9 mouse cellular contexts compared by ENCODE assay signal in genomic region chr2:129715671-129716070, GRCm38 (mm10). TPM values are rescaled to one million over a fixed set of nuclear protein-coding genes. Genes with fewer than 3 reads are reported as not detected.
DNase-seq lines count a peak whose midpoint lies in the region; ATAC-seq and TF ChIP-seq lines count a peak whose summit lies in the region.
"Had no signal": no experiment of that assay in that cellular context is flagged by ENCODE, and none has a peak within 500 bp of the region (broad histone marks: within the 10 kb centered on the region; RNA-seq: fewer than 3 reads in every experiment).

No protein-coding gene starts in this region.

- no peak overlapping the region for H3K4me2 ChIP-seq in heart, embryonic 12.5 days
- H3K4me2 ChIP-seq in liver, postnatal 0 days (ENCODE audit: low read depth, low read length): no peak overlapping the region
- H3K4me2 ChIP-seq: liver, embryonic 15.5 days had no signal

- ATAC-seq in heart, embryonic 12.5 days (ENCODE audit: insufficient number of reproducible peaks, low FRiP score): no peak
- ATAC-seq in granulocyte monocyte progenitor cell, adult 5-6 weeks (replicated peaks; ENCODE audit: poor library complexity, severe bottlenecking): peak; percentile 63
- ATAC-seq in liver, postnatal 0 days: no peak

- H3K9ac ChIP-seq in heart, embryonic 12.5 days: no peak overlapping the region
- no peak overlapping the region for H3K9ac ChIP-seq in liver, postnatal 0 days (replicated peaks)
- H3K9ac ChIP-seq: liver, embryonic 15.5 days had no signal

- no peaks in the 10 kb centered on the region for H3K79me3 ChIP-seq in C2C12 (ENCODE audit: low read depth)

- peak; percentile 14 for DNase-seq in heart, adult 8-10 months (ENCODE audit: low spot score)
- peak; percentile 85 for DNase-seq in adrenal gland, postnatal 10 days
- DNase-seq in liver, postnatal 0 days: peak; percentile 71
- no peak for DNase-seq in right cerebral cortex, postnatal 25 days

- H3K9me3 ChIP-seq in heart, embryonic 12.5 days (replicated peaks): no peaks in the 10 kb centered on the region; the same call in 1 of the 2 replicates
- H3K9me3 ChIP-seq in liver, postnatal 0 days (ENCODE audit: low read length): no peaks in the 10 kb centered on the region
- H3K9me3 ChIP-seq: liver, embryonic 15.5 days had no signal

- no peaks in the 10 kb centered on the region for H3K4me1 ChIP-seq in heart, embryonic 12.5 days (replicated peaks)
- no peaks in the 10 kb centered on the region for H3K4me1 ChIP-seq in liver, postnatal 0 days (ENCODE audit: insufficient read depth)
- no peaks in the 10 kb centered on the region for H3K4me1 ChIP-seq in small intestine, adult 2 months (ENCODE audit: control insufficient read depth, insufficient read depth, insufficient read length, low read length)
- H3K4me1 ChIP-seq: liver, embryonic 15.5 days had no signal

- no peaks in the 10 kb centered on the region for H3K36me3 ChIP-seq in heart, embryonic 12.5 days
- no peaks in the 10 kb centered on the region for H3K36me3 ChIP-seq in C2C12 (ENCODE audit: control insufficient read depth, insufficient read depth)
- H3K36me3 ChIP-seq in liver, postnatal 0 days (replicated peaks; ENCODE audit: insufficient read depth, low read length): no peaks in the 10 kb centered on the region
- no peaks in the 10 kb centered on the region for H3K36me3 ChIP-seq in small intestine, adult 2 months (ENCODE audit: control insufficient read depth, insufficient read depth, low read length)
- H3K36me3 ChIP-seq: liver, embryonic 15.5 days had no signal

- no peak for TF ChIP-seq EP300 in liver, postnatal 0 days (IDR thresholded peaks at IDR 0.05; ENCODE audit: low read depth)

- no peak overlapping the region for H3K27ac ChIP-seq in heart, embryonic 12.5 days (ENCODE audit: poor library complexity, severe bottlenecking)
- H3K27ac ChIP-seq in liver, postnatal 0 days (ENCODE audit: low read depth): no peak overlapping the region
- H3K27ac ChIP-seq in small intestine, adult 2 months (ENCODE audit: insufficient read depth, low read depth, low read length): no peak overlapping the region
- H3K27ac ChIP-seq: liver, embryonic 15.5 days had no signal

- no peak overlapping the region for H3K4me3 ChIP-seq in heart, embryonic 12.5 days
- H3K4me3 ChIP-seq in C2C12 (ENCODE audit: insufficient read depth, poor library complexity, severe bottlenecking): no peak overlapping the region
- H3K4me3 ChIP-seq in liver, postnatal 0 days (ENCODE audit: low read depth, low read length): no peak overlapping the region
- H3K4me3 ChIP-seq in small intestine, adult 2 months (ENCODE audit: low read depth, low read length): no peak overlapping the region
- H3K4me3 ChIP-seq: liver, embryonic 15.5 days had no signal

- TF ChIP-seq CTCF in C2C12 (IDR thresholded peaks at IDR 0.05; ENCODE audit: control insufficient read depth, insufficient read depth, insufficient read length): peak; percentile 58
- peak; percentile 74 for TF ChIP-seq CTCF in liver, postnatal 0 days (IDR thresholded peaks at IDR 0.05; ENCODE audit: low read depth)
- TF ChIP-seq CTCF in small intestine, adult 2 months (IDR thresholded peaks at IDR 0.05; ENCODE audit: extremely low read depth, insufficient read length, insufficient replicate concordance, low read depth, low read length): peak; percentile 44; the same call in 1 of the 2 replicates

- H3ac ChIP-seq in C2C12 (ENCODE audit: control insufficient read depth, insufficient read length, low read depth): no peak overlapping the region

- peaks cover 4% of the 10 kb centered on the region for H3K27me3 ChIP-seq in heart, embryonic 12.5 days (replicated peaks)
- no peaks in the 10 kb centered on the region for H3K27me3 ChIP-seq in C2C12 (ENCODE audit: control insufficient read depth, insufficient read depth, insufficient read length)
- no peaks in the 10 kb centered on the region for H3K27me3 ChIP-seq in liver, postnatal 0 days (ENCODE audit: insufficient read depth, low read length)
- no peaks in the 10 kb centered on the region for H3K27me3 ChIP-seq in small intestine, adult 2 months (ENCODE audit: control insufficient read depth, insufficient read depth, low read length)
- H3K27me3 ChIP-seq: liver, embryonic 15.5 days had no signal

- TF ChIP-seq POLR2A in small intestine, adult 2 months (IDR thresholded peaks at IDR 0.05; ENCODE audit: low read depth, low read length): no peak

- H3K79me2 ChIP-seq in C2C12 (ENCODE audit: control insufficient read depth, insufficient read depth): no peaks in the 10 kb centered on the region

- WGBS in heart, embryonic 12.5 days: 17% methylated on average over 10 of the region's 10 CpGs
- WGBS in liver, postnatal 0 days (ENCODE audit: insufficient replicate concordance): 13% methylated on average over 10 of the region's 10 CpGs
- 8% methylated on average over 10 of the region's 10 CpGs for WGBS in small intestine, adult 2 months

TF ChIP-seq in C2C12, 6 proteins besides CTCF, POLR2A, EP300 and RAD21:
- TF ChIP-seq FOSL1 (IDR thresholded peaks at IDR 0.05; ENCODE audit: insufficient read depth, low read length, poor library complexity, severe bottlenecking) (no peak), MAX (IDR thresholded peaks at IDR 0.05) (no peak), CEBPB (IDR thresholded peaks at IDR 0.05; ENCODE audit: low read depth) (no peak), MYOG (IDR thresholded peaks at IDR 0.05; ENCODE audit: control insufficient read depth, extremely low read depth, insufficient read length) (no peak), USF1 (IDR thresholded peaks at IDR 0.05; ENCODE audit: low read depth) (no peak), MYOD1 (IDR thresholded peaks at IDR 0.05; ENCODE audit: control insufficient read depth, insufficient read length, low read depth) (no peak)
TF ChIP-seq in C2C12: peak in this region for 0.

RNA-seq across cellular contexts. Expression of gene Pdyn, which starts 16.0 kb away (rescaled TPM):
- total RNA-seq in heart, adult 8-10 months (2022): not detected
- 0.18 and 0.83 TPM in 2 replicates for polyA plus RNA-seq in heart, embryonic 12.5 days (2016; fragmentation: Nextera tagmentation; extraction: Ambion mirVana)
- polyA plus RNA-seq in C2C12 (2012; fragmentation: generic; extraction: Trizol): not detected
- under 1 TPM in 1 of 2 experiments, not detected in 1; 0.33 TPM for total RNA-seq in adrenal gland, postnatal 10 days (2021)
- not detected in 2 replicates for total RNA-seq in granulocyte monocyte progenitor cell, adult 5-6 weeks (2014; fragmentation: Nextera tagmentation)
- total RNA-seq in granulocyte monocyte progenitor cell, adult 5-6 weeks (2017): not detected in 2 replicates
- not detected in 2 replicates for polyA plus RNA-seq in liver, postnatal 0 days (2015; fragmentation: Nextera tagmentation; extraction: Ambion mirVana)
- 0.41 TPM in 1 of 2 replicates, not detected in the other for polyA plus RNA-seq in small intestine, adult 2 months (2012; rRNA removed)
